ENCODE assay signal across 11 mouse cellular contexts in the genomic region with DNA sequence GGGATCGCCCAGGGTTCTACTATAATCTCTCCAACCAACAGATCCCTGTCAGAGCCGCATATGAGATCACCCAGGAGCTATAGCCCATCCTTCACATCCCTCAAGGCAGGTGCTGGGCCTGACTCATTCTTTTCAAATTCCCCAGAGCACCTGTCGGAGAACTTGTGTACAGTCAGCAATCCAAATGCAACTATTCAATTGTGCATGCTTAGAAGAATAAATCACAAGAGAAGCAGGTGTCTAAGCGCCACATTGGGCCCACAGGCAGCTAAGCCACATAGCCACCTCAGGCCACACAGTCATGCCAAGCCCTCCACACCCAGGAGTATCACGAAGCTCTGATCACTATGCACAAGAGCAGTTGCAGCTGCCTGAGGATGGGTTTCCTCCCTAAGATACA. TPM values are rescaled to one million over a fixed set of nuclear protein-coding genes. Genes with fewer than 3 reads are reported as not detected.
DNase-seq lines count a peak whose midpoint lies in the region; ATAC-seq and TF ChIP-seq lines count a peak whose summit lies in the region.
"Had no signal": no experiment of that assay in that cellular context is flagged by ENCODE, and none has a peak within 500 bp of the region (broad histone marks: within the 10 kb centered on the region; RNA-seq: fewer than 3 reads in every experiment).

No protein-coding gene starts in this region.

- no peak for TF ChIP-seq CTCF in left cerebral cortex, adult 2 months (IDR thresholded peaks at IDR 0.05)
- no peak for TF ChIP-seq CTCF in bone marrow macrophage, adult 2 months (IDR thresholded peaks at IDR 0.05; ENCODE audit: low read depth, low read length)

- peaks cover 8% of the 10 kb centered on the region; the same call in 1 of the 2 replicates for H3K36me3 ChIP-seq in heart, embryonic 12.5 days
- peaks cover 4% of the 10 kb centered on the region for H3K36me3 ChIP-seq in myocyte (ENCODE audit: control insufficient read depth, insufficient read depth)

- no peaks in the 10 kb centered on the region for H3K9me3 ChIP-seq in heart, embryonic 12.5 days (replicated peaks)
- H3K9me3 ChIP-seq: megakaryocyte, embryonic 14.5 days had no signal

- peaks cover 57% of the 10 kb centered on the region for H3K4me1 ChIP-seq in heart, embryonic 12.5 days (replicated peaks)
- peaks cover 74% of the 10 kb centered on the region for H3K4me1 ChIP-seq in bone marrow macrophage, adult 2 months (ENCODE audit: control insufficient read depth, insufficient read depth, low read length)

- H3K27ac ChIP-seq in heart, embryonic 12.5 days (ENCODE audit: poor library complexity, severe bottlenecking) = 0 out of 2 replicates have a peak overlapping the region, but pooled peaks have one; percentile 53
- H3K27ac ChIP-seq in left cerebral cortex, adult 2 months = 0 out of 2 replicates have a peak overlapping the region, but pooled peaks have one; percentile 36
- peak overlapping the region; percentile 63 for H3K27ac ChIP-seq in bone marrow macrophage, adult 2 months (ENCODE audit: insufficient read depth, low read depth, low read length)

- H3K27me3 ChIP-seq in heart, embryonic 12.5 days (replicated peaks) = no peaks in the 10 kb centered on the region
- no peaks in the 10 kb centered on the region for H3K27me3 ChIP-seq in myocyte (ENCODE audit: control insufficient read depth, insufficient read depth, insufficient read length)

- 80% methylated on average over 5 of the region's 5 CpGs for WGBS in heart, embryonic 12.5 days

- H3K79me2 ChIP-seq in myocyte (ENCODE audit: control insufficient read depth, insufficient read depth) = peaks cover 95% of the 10 kb centered on the region

- TF ChIP-seq POLR2A in bone marrow macrophage, adult 2 months (IDR thresholded peaks at IDR 0.05; ENCODE audit: borderline replicate concordance, low read depth, low read length) = no peak
- no peak for TF ChIP-seq POLR2A in myocyte (IDR thresholded peaks at IDR 0.05; ENCODE audit: insufficient read length, low read depth)

- ATAC-seq in heart, embryonic 12.5 days (ENCODE audit: insufficient number of reproducible peaks, low FRiP score) = no peak

- no peak overlapping the region for H3K4me3 ChIP-seq in heart, embryonic 12.5 days
- H3K4me3 ChIP-seq in left cerebral cortex, adult 2 months = no peak overlapping the region
- no peak overlapping the region for H3K4me3 ChIP-seq in bone marrow macrophage, adult 2 months (ENCODE audit: insufficient read depth, low read length)
- no peak overlapping the region for H3K4me3 ChIP-seq in myocyte

- no peak overlapping the region for H3K4me2 ChIP-seq in heart, embryonic 12.5 days
- peak overlapping the region; percentile 74 for H3K4me2 ChIP-seq in myocyte (ENCODE audit: low read depth)

- intact Hi-C loops in left cerebral cortex, adult 2 months (cut with DNase I) = no loop called here

- H3K9ac ChIP-seq in heart, embryonic 12.5 days = no peak overlapping the region

- no peak overlapping the region for H3ac ChIP-seq in myocyte (ENCODE audit: control insufficient read depth, insufficient read length)

- DNase-seq in heart, postnatal 4 days = no peak
- no peak for DNase-seq in left cerebral cortex, adult 2 months (ENCODE audit: extremely low spot score in 1 of 2, low spot score in 2 of 2)
- DNase-seq in left cerebral cortex, adult 11 months (ENCODE audit: low spot score) = no peak
- DNase-seq in ovary, postnatal 10 days (ENCODE audit: low spot score) = no peak
- no peak for DNase-seq in spleen, postnatal 36 days (ENCODE audit: low spot score in 2 of 2)
- DNase-seq: right cerebral cortex, postnatal 4 days had no signal

TF ChIP-seq in myocyte, 11 proteins besides CTCF, POLR2A, EP300 and RAD21:
- no peak for TF ChIP-seq SRF (IDR thresholded peaks at IDR 0.05; ENCODE audit: control insufficient read depth, insufficient read length, low read depth)
- TF ChIP-seq MYOD1 (IDR thresholded peaks at IDR 0.05; ENCODE audit: control insufficient read depth in 1 of 3, insufficient read length in 2 of 3, low read depth in 2 of 3) = peak in 2 of 3 experiments; percentile 75 to 90
- no peak for TF ChIP-seq MAX (IDR thresholded peaks at IDR 0.05; ENCODE audit: low read depth)
- peak; percentile 38 for TF ChIP-seq TCF3 (IDR thresholded peaks at IDR 0.05; ENCODE audit: insufficient read length, low read depth)
- peak; percentile 61 for TF ChIP-seq TCF12 (IDR thresholded peaks at IDR 0.05; ENCODE audit: insufficient read depth, poor library complexity, severe bottlenecking)
- no peak for TF ChIP-seq CEBPB (IDR thresholded peaks at IDR 0.05; ENCODE audit: insufficient read depth, poor library complexity, severe bottlenecking)
- TF ChIP-seq REST (IDR thresholded peaks at IDR 0.05; ENCODE audit: insufficient read depth, insufficient read length) = no peak
- TF ChIP-seq E2F4 (IDR thresholded peaks at IDR 0.05; ENCODE audit: insufficient read depth) = no peak
- no peak for TF ChIP-seq USF1 (IDR thresholded peaks at IDR 0.05; ENCODE audit: low read depth)
- TF ChIP-seq MYOG (IDR thresholded peaks at IDR 0.05; ENCODE audit: control insufficient read depth in 1 of 3, insufficient read depth in 1 of 3, insufficient read length in 2 of 3, low read depth in 2 of 3) = peak in 2 of 3 experiments; percentile 78 to 89
- TF ChIP-seq POLR2AphosphoS2 (IDR thresholded peaks at IDR 0.05; ENCODE audit: insufficient read length, low read depth) = no peak

RNA-seq across cellular contexts. Expression of gene Timp2, which starts 6.0 kb away (rescaled TPM):
- 68.9 and 72.1 TPM in 2 replicates for polyA plus RNA-seq in heart, embryonic 12.5 days (2016; fragmentation: Nextera tagmentation; extraction: Ambion mirVana)
- total RNA-seq in heart, postnatal 4 days (2021) = 100 to 1,000 TPM; 206 to 223 TPM
- total RNA-seq in left cerebral cortex, adult 2 months (2021) = 100 to 1,000 TPM; 221 to 255 TPM
- 244 and 247 TPM in 2 replicates for polyA plus RNA-seq in bone marrow macrophage, adult 2 months (2012; ENCODE audit: insufficient read depth, insufficient read length, missing spikeins)
- polyA plus RNA-seq in myocyte (2012; fragmentation: generic; extraction: Trizol) = 321 TPM

RNA-seq across cellular contexts. Expression of gene Cep295nl, which starts 7.2 kb away (rescaled TPM):
- polyA plus RNA-seq in heart, embryonic 12.5 days (2016; fragmentation: Nextera tagmentation; extraction: Ambion mirVana) = 0.23 and 0.24 TPM in 2 replicates
- 1 to 10 TPM; 1.9 to 2.5 TPM for total RNA-seq in heart, postnatal 4 days (2021)
- 1 to 10 TPM; 1.5 to 1.8 TPM for total RNA-seq in left cerebral cortex, adult 2 months (2021)
- polyA plus RNA-seq in bone marrow macrophage, adult 2 months (2012; ENCODE audit: insufficient read depth, insufficient read length, missing spikeins) = 1.5 and 2.3 TPM in 2 replicates
- 0.60 TPM for polyA plus RNA-seq in myocyte (2012; fragmentation: generic; extraction: Trizol)
- total RNA-seq: liver, adult 2 months had no signal
- polyA plus RNA-seq: liver, adult 2 months had no signal

RNA-seq across cellular contexts. Expression of gene Lgals3bp, which starts 52.4 kb away (rescaled TPM):
- polyA plus RNA-seq in heart, embryonic 12.5 days (2016; fragmentation: Nextera tagmentation; extraction: Ambion mirVana) = 4.5 and 5.1 TPM in 2 replicates
- total RNA-seq in heart, postnatal 4 days (2021) = 10 to 100 TPM; 20.2 to 24.4 TPM
- 10 to 100 TPM; 17.1 to 20.0 TPM for total RNA-seq in left cerebral cortex, adult 2 months (2021)
- 786 and 891 TPM in 2 replicates for polyA plus RNA-seq in bone marrow macrophage, adult 2 months (2012; ENCODE audit: insufficient read depth, insufficient read length, missing spikeins)
- 16.4 TPM for polyA plus RNA-seq in myocyte (2012; fragmentation: generic; extraction: Trizol)

RNA-seq across cellular contexts. Expression of gene Usp36, which starts 59.5 kb away (rescaled TPM):
- 14.8 and 16.2 TPM in 2 replicates for polyA plus RNA-seq in heart, embryonic 12.5 days (2016; fragmentation: Nextera tagmentation; extraction: Ambion mirVana)
- total RNA-seq in heart, postnatal 4 days (2021) = 10 to 100 TPM; 15.5 to 18.7 TPM
- 10 to 100 TPM; 32.1 to 33.1 TPM for total RNA-seq in left cerebral cortex, adult 2 months (2021)
- 8.8 and 9.2 TPM in 2 replicates for polyA plus RNA-seq in bone marrow macrophage, adult 2 months (2012; ENCODE audit: insufficient read depth, insufficient read length, missing spikeins)
- 19.5 TPM for polyA plus RNA-seq in myocyte (2012; fragmentation: generic; extraction: Trizol)

Comparison
In these comparisons a context has a peak if more than half of its experiments do, and no peak if none do; other contexts are left out.
1. RNA of gene Lgals3bp, which starts 52.4 kb away (polyA plus RNA-seq): 786 to 891 TPM in bone marrow macrophage, adult 2 months; 16.4 TPM in myocyte (single experiment) and 4.5 to 5.1 TPM in heart, embryonic 12.5 days; every median in the first group is over 10 times any median in the second.
2. Peak in every context shown above with its lines, with median percentiles within 50 percentile points of each other: H3K27ac ChIP-seq.